Mouse (Mus musculus) embryonic facial prominence, embryonic 14.5 days (tissue): ENCODE data around the gene C1rl. TPM values are rescaled to one million over a fixed set of nuclear protein-coding genes. Genes with fewer than 3 reads are reported as not detected.
"Not testable (repeated sequence)": the region's sequence is repeated elsewhere in the genome, so short reads cannot be mapped to it uniquely, and the experiment has no call there.

Experiments used
- ATAC-seq: fragments of 200-750 bp; cut with Nextera tagmentation; 2 replicates; pipeline ENCODE4 v1.8.0; 2017; ENCODE audit warnings: low read depth, moderate number of reproducible peaks, moderate TSS enrichment
- DNase-seq: peaks from one replicate; pipeline ENCODE4 v3.0.0-alpha.2; 2015; ENCODE audit warnings: low spot score
- H3K27ac ChIP-seq: fragments of 300-500 bp; sonication (generic); replicated peaks from 2 replicates; pipeline ENCODE4 v1.5.1; 2014; ENCODE audit warnings: low read depth, mild to moderate bottlenecking, low read length, moderate library complexity
- H3K27me3 ChIP-seq: fragments of 300-500 bp; sonication (generic); replicated peaks from 2 replicates; pipeline ENCODE4 v1.6.1; 2014; ENCODE audit warnings: low read length; ENCODE audit not compliant: control insufficient read depth, insufficient read depth
- H3K36me3 ChIP-seq: fragments of 300-500 bp; sonication (generic); 2 replicates; pipeline ENCODE4 v1.6.1; 2014; ENCODE audit warnings: low read length, mixed read lengths; ENCODE audit not compliant: control insufficient read depth, insufficient read depth
- H3K4me1 ChIP-seq: fragments of 300-500 bp; sonication (generic); 2 replicates; pipeline ENCODE4 v1.6.1; 2014; ENCODE audit warnings: antibody characterized with exemption, low read length; ENCODE audit not compliant: control insufficient read depth, insufficient read depth
- H3K4me2 ChIP-seq: fragments of 300-500 bp; sonication (generic); 2 replicates; pipeline ENCODE4 v1.6.1; 2014; ENCODE audit warnings: low read depth, mild to moderate bottlenecking, low read length, moderate library complexity, mixed read lengths
- H3K4me3 ChIP-seq: fragments of 300-500 bp; sonication (generic); 2 replicates; pipeline ENCODE4 v1.5.1; 2014; ENCODE audit warnings: low read depth, mild to moderate bottlenecking, low read length
- H3K9ac ChIP-seq: fragments of 300-500 bp; sonication (generic); 2 replicates; pipeline ENCODE4 v1.6.1; 2014; ENCODE audit warnings: low read depth, mild to moderate bottlenecking, low read length, moderate library complexity, mixed read lengths
- H3K9me3 ChIP-seq: fragments of 300-500 bp; sonication (generic); 2 replicates; pipeline ENCODE4 v1.6.1; 2016; ENCODE audit warnings: low read length; ENCODE audit not compliant: control insufficient read depth
- WGBS: fragments of 180-500 bp; shearing (Covaris S2); extraction: QIAGEN DNeasy Blood & Tissue Kit; methylation state at CpG from one replicate; pipeline ENCODE4 v1.1.7; 2014; 5-methylcytosine and 5-hydroxymethylcytosine counted together
- polyA plus RNA-seq: library from polyadenylated mRNA; unstranded; fragments of >200 nt; fragmentation: Nextera tagmentation; extraction: Ambion mirVana; gene quantifications from 2 replicates; pipeline ENCODE4 v1.2.1, GENCODE M21; 2014

C1rl gene
- polyA plus RNA-seq, 1 experiment from 2014 or later: 0.31 TPM

- Histone ChIP-seq H3K9ac (no peak overlapping the region), H3K27ac (no peak overlapping the region), H3K4me2 (no peak overlapping the region), H3K4me1 (no peaks in the 10 kb centered on the region), H3K4me3 (no peak overlapping the region), H3K27me3 (no peaks in the 10 kb centered on the region), H3K9me3 (no peaks in the 10 kb centered on the region), H3K36me3 (no peaks in the 10 kb centered on the region)
- DNase-seq (no peak), ATAC-seq (no peak)
- 77% methylated on average over 5 of the region's 5 CpGs for WGBS
These were observed 9.1 kb downstream of the C1rl start for GRCm38 (mm10) chr6:124502021-124502420.

GRCm38 (mm10) chr6:124505028-124505427 is 12.1 kb downstream of the C1rl start:
- Histone ChIP-seq H3K27me3 (no peaks in the 10 kb centered on the region), H3K4me1 (no peaks in the 10 kb centered on the region), H3K4me3 (no peak overlapping the region), H3K9ac (no peak overlapping the region), H3K36me3 (no peaks in the 10 kb centered on the region), H3K9me3 (no peaks in the 10 kb centered on the region), H3K4me2 (no peak overlapping the region), H3K27ac (no peak overlapping the region)
- no peak for DNase-seq
- 56% methylated on average over 4 of the region's 4 CpGs for WGBS
- no peak for ATAC-seq

GRCm38 (mm10) chr6:124506991-124507390 is 14.1 kb downstream of the C1rl start:
- H3K36me3 ChIP-seq: no peaks in the 10 kb centered on the region
- 73% methylated on average over 6 of the region's 6 CpGs for WGBS
- no peaks in the 10 kb centered on the region for H3K9me3 ChIP-seq
- H3K4me3 ChIP-seq: no peak overlapping the region
- ATAC-seq (no peak), DNase-seq (no peak)
- H3K27me3 ChIP-seq: no peaks in the 10 kb centered on the region
- no peaks in the 10 kb centered on the region for H3K4me1 ChIP-seq
- H3K27ac ChIP-seq: no peak overlapping the region
- H3K9ac ChIP-seq: no peak overlapping the region
- H3K4me2 ChIP-seq: no peak overlapping the region

- ATAC-seq (no peak), DNase-seq (no peak)
- H3K9me3 ChIP-seq: no peaks in the 10 kb centered on the region
- no peak overlapping the region for H3K9ac ChIP-seq
- H3K27me3 ChIP-seq: no peaks in the 10 kb centered on the region
- WGBS: 78% methylated on average over 10 of the region's 10 CpGs
- no peak overlapping the region for H3K4me2 ChIP-seq
- no peaks in the 10 kb centered on the region for H3K36me3 ChIP-seq
- no peak overlapping the region for H3K27ac ChIP-seq
- H3K4me3 ChIP-seq: no peak overlapping the region
- no peaks in the 10 kb centered on the region for H3K4me1 ChIP-seq
These were observed 15.4 kb downstream of the C1rl start for GRCm38 (mm10) chr6:124508292-124508691.

- H3K4me1 ChIP-seq, H3K4me3 ChIP-seq, H3K36me3 ChIP-seq, H3K9me3 ChIP-seq, DNase-seq, ATAC-seq, H3K27ac ChIP-seq, H3K4me2 ChIP-seq, H3K27me3 ChIP-seq, H3K9ac ChIP-seq: not testable (repeated sequence)
- WGBS: 79% methylated on average over 4 of the region's 5 CpGs
These were observed 16.3 kb downstream of the C1rl start for GRCm38 (mm10) chr6:124509192-124509591.

GRCm38 (mm10) chr6:124511936-124512335 is 19.0 kb downstream of the C1rl start:
- Histone ChIP-seq H3K9ac (no peak overlapping the region), H3K4me3 (no peak overlapping the region), H3K4me2 (no peak overlapping the region), H3K36me3 (no peaks in the 10 kb centered on the region), H3K27ac (no peak overlapping the region), H3K4me1 (no peaks in the 10 kb centered on the region), H3K9me3 (no peaks in the 10 kb centered on the region), H3K27me3 (no peaks in the 10 kb centered on the region)
- WGBS: 58% methylated on average over 6 of the region's 6 CpGs
- DNase-seq (no peak), ATAC-seq (no peak)

- Histone ChIP-seq H3K4me3 (peak within 1 kb of the TSS; percentile 24; the same call in 1 of the 2 replicates), H3K4me2 (peak within 1 kb of the TSS; percentile 52), H3K36me3 (no peaks in the 10 kb centered on the region), H3K27ac (no peak within 1 kb of the TSS), H3K9ac (peak within 1 kb of the TSS; percentile 37; the same call in 1 of the 2 replicates), H3K4me1 (no peaks in the 10 kb centered on the region), H3K27me3 (no peaks in the 10 kb centered on the region), H3K9me3 (no peaks in the 10 kb centered on the region)
- 7% methylated on average over 6 of the region's 6 CpGs for WGBS
- DNase-seq: peak; percentile 67
- no peak for ATAC-seq
These were observed 19.5 kb downstream of the C1rl start, which contains the start of gene C1ra for GRCm38 (mm10) chr6:124512355-124512836. TSS of gene C1ra (plus strand) at chr6:124512405.

- not testable (repeated sequence) for H3K27ac ChIP-seq, DNase-seq, H3K9me3 ChIP-seq, H3K4me1 ChIP-seq, H3K4me2 ChIP-seq, H3K4me3 ChIP-seq, H3K9ac ChIP-seq, H3K27me3 ChIP-seq, H3K36me3 ChIP-seq, ATAC-seq
- 94% methylated on average over 2 of the region's 4 CpGs for WGBS
These were observed 24.8 kb downstream of the C1rl start for GRCm38 (mm10) chr6:124517733-124518132.

- not testable (repeated sequence) for H3K4me1 ChIP-seq, H3K9me3 ChIP-seq, H3K9ac ChIP-seq, H3K36me3 ChIP-seq, H3K27ac ChIP-seq, H3K4me3 ChIP-seq, H3K4me2 ChIP-seq, H3K27me3 ChIP-seq, ATAC-seq, DNase-seq
- 61% methylated on average over 6 of the region's 7 CpGs for WGBS
These were observed 29.2 kb downstream of the C1rl start for GRCm38 (mm10) chr6:124522082-124522481.
